Mouse (Mus musculus) CH12F3 (cell line): ENCODE data around the gene B4galnt4.

ENCODE experiments used
- in situ Hi-C: fragments of 300-500 bp; cut with MboI; formaldehyde crosslinking; loops from 2 replicates; pipeline ENCODE4 v1.14.3; 2020; ENCODE audit warnings: low sequenced_read_pairs

The B4galnt4 gene

GRCm38 (mm10) chr7:141064576-141064975 is 3.7 kb downstream of the B4galnt4 start:
- in situ Hi-C loops = no loop called here

GRCm38 (mm10) chr7:141068351-141068750 is 7.4 kb downstream of the B4galnt4 start:
- in situ Hi-C loops = no loop called here

GRCm38 (mm10) chr7:141070058-141070862 is 9.4 kb downstream of the B4galnt4 start:
- in situ Hi-C loops = no loop called here

GRCm38 (mm10) chr7:141072017-141072745 is 11.3 kb downstream of the B4galnt4 start:
- in situ Hi-C loops = no loop called here

GRCm38 (mm10) chr7:141073782-141074181 is 12.9 kb downstream of the B4galnt4 start:
- in situ Hi-C loops = no loop called here

- in situ Hi-C loops = loop anchor here (25.0 kb wide), 1 partner anchor 284 kb away; no protein-coding TSS in a partner anchor
Observed at GRCm38 (mm10) chr7:141077841-141078240, 16.9 kb downstream of the B4galnt4 start, which contains the start of gene Pkp3. TSS of gene Pkp3 (plus strand) at chr7:141078218.

- in situ Hi-C loops = loop anchor here (25.0 kb wide), 1 partner anchor 283 kb away; no protein-coding TSS in a partner anchor
Observed at GRCm38 (mm10) chr7:141078876-141079275, 18.0 kb downstream of the B4galnt4 start.

- in situ Hi-C loops = loop anchor here (25.0 kb wide), 1 partner anchor 283 kb away; no protein-coding TSS in a partner anchor
Observed at GRCm38 (mm10) chr7:141079481-141080449, 18.9 kb downstream of the B4galnt4 start.

- in situ Hi-C loops = loop anchor here (25.0 kb wide), 1 partner anchor 274 kb away; no protein-coding TSS in a partner anchor
Observed at GRCm38 (mm10) chr7:141087894-141088293, 27.0 kb downstream of the B4galnt4 start.

- in situ Hi-C loops = loop anchor here (25.0 kb wide), 1 partner anchor 274 kb away; no protein-coding TSS in a partner anchor
Observed at GRCm38 (mm10) chr7:141088473-141088872, 27.6 kb downstream of the B4galnt4 start.

GRCm38 (mm10) chr7:141090228-141090627 is 29.3 kb downstream of the B4galnt4 start:
- in situ Hi-C loops = loop anchor here (25.0 kb wide), 1 partner anchor 272 kb away; no protein-coding TSS in a partner anchor

GRCm38 (mm10) chr7:141092051-141092735 is 31.3 kb downstream of the B4galnt4 start:
- in situ Hi-C loops = loop anchor here (25.0 kb wide), 1 partner anchor 270 kb away; no protein-coding TSS in a partner anchor

GRCm38 (mm10) chr7:141093950-141094349 is 33.0 kb downstream of the B4galnt4 start:
- in situ Hi-C loops = loop anchor here (25.0 kb wide), 1 partner anchor 268 kb away; no protein-coding TSS in a partner anchor

GRCm38 (mm10) chr7:141094487-141095205 is 33.7 kb downstream of the B4galnt4 start:
- in situ Hi-C loops = loop anchor here (5.0 to 25.0 kb wide), 2 partner anchors 78 to 268 kb away; partner anchors contain the start of gene Rnh1

GRCm38 (mm10) chr7:141096021-141096420 is 35.1 kb downstream of the B4galnt4 start:
- in situ Hi-C loops = loop anchor here (5.0 to 25.0 kb wide), 2 partner anchors 76 to 266 kb away; partner anchors contain the start of gene Rnh1

GRCm38 (mm10) chr7:141096649-141097056 is 35.7 kb downstream of the B4galnt4 start:
- in situ Hi-C loops = loop anchor here (5.0 to 25.0 kb wide), 2 partner anchors 76 to 266 kb away; partner anchors contain the start of gene Rnh1

GRCm38 (mm10) chr7:141097177-141097576 is 36.3 kb downstream of the B4galnt4 start:
- in situ Hi-C loops = loop anchor here (5.0 to 25.0 kb wide), 2 partner anchors 75 to 265 kb away; partner anchors contain the start of gene Rnh1
